Mouse (Mus musculus) bone marrow, adult 2 months (tissue): Measurements from ENCODE around the gene Rgs7. TPM values are rescaled to one million over a fixed set of nuclear protein-coding genes. Genes with fewer than 3 reads are reported as not detected.
A peak's percentile ranks its signal among the peaks of the same experiment; 100 is the strongest.

ENCODE experiments used
- H3K27ac ChIP-seq: fragments of 200-500 bp; 2 replicates; pipeline ENCODE4 v1.5.1; 2012; ENCODE audit warnings: low read depth, mild to moderate bottlenecking, control low read depth, inconsistent platforms, low read length; ENCODE audit not compliant: control insufficient read depth, poor library complexity, insufficient read depth
- H3K4me1 ChIP-seq: fragments of 200-500 bp; 2 replicates; pipeline ENCODE4 v1.6.1; 2011; ENCODE audit warnings: low read length; ENCODE audit not compliant: control insufficient read depth, insufficient read depth
- H3K4me3 ChIP-seq: fragments of 200-500 bp; replicated peaks from 2 replicates; pipeline ENCODE3; 2011; ENCODE audit warnings: mild to moderate bottlenecking, low read depth, low read length, control low read depth; ENCODE audit not compliant: control insufficient read depth
- CTCF ChIP-seq: fragments of 200-500 bp; IDR thresholded peaks from 2 replicates; pipeline ENCODE4 v1.5.1; 2011; ENCODE audit warnings: low read length, control low read depth; ENCODE audit not compliant: control insufficient read depth, insufficient read depth
- POLR2A ChIP-seq: fragments of 200-500 bp; IDR thresholded peaks from 2 replicates; pipeline ENCODE4 v1.6.1; 2011; ENCODE audit warnings: low read depth, mild to moderate bottlenecking, control low read depth, low read length, borderline replicate concordance; ENCODE audit not compliant: control insufficient read depth
- WGBS: fragments of 180-500 bp; shearing (Covaris S2); methylation state at CpG from one replicate; pipeline ENCODE4 v1.1.7; 2018; 5-methylcytosine and 5-hydroxymethylcytosine counted together
- polyA plus RNA-seq: library from polyadenylated mRNA; stranded (reverse); fragments of >200 nt; gene quantifications from 2 replicates; pipeline ENCODE4 v1.2.4, GENCODE M21; 2011; ENCODE audit warnings: low replicate concordance; ENCODE audit not compliant: missing spikeins, insufficient read depth, insufficient read length

Gene Rgs7
- polyA plus RNA-seq, result not detected in 2 replicates

- 1% methylated on average over 82 of the region's 82 CpGs for WGBS
- no peak for TF ChIP-seq POLR2A
- TF ChIP-seq CTCF, result no peak
- peak within 1 kb of the TSS; percentile 25 for H3K4me3 ChIP-seq
- peak within 1 kb of the TSS; percentile 25; the same call in 1 of the 2 replicates for H3K27ac ChIP-seq
- H3K4me1 ChIP-seq, result no peaks in the 10 kb centered on the region; the same call in 1 of the 2 replicates
Observed at GRCm38 (mm10) chr1:175491861-175492682, at the start of gene Rgs7. TSS of gene Rgs7 (minus strand) at chr1:175492500.

GRCm38 (mm10) chr1:175540700-175541099 is 48.4 kb upstream of the Rgs7 start:
- no peak overlapping the region for H3K27ac ChIP-seq
- no peaks in the 10 kb centered on the region; the same call in 1 of the 2 replicates for H3K4me1 ChIP-seq
- no peak overlapping the region for H3K4me3 ChIP-seq
- WGBS, result 69% methylated on average over 5 of the region's 5 CpGs
- TF ChIP-seq POLR2A (no peak), CTCF (no peak)

- no peak overlapping the region for H3K27ac ChIP-seq
- WGBS, result 56% methylated on average over 1 of the region's 1 CpGs
- no peak overlapping the region for H3K4me3 ChIP-seq
- no peaks in the 10 kb centered on the region; the same call in 1 of the 2 replicates for H3K4me1 ChIP-seq
- TF ChIP-seq POLR2A, result no peak
- no peak for TF ChIP-seq CTCF
Observed at GRCm38 (mm10) chr1:175537321-175537720, 45.0 kb upstream of the Rgs7 start.

- WGBS, result 75% methylated on average over 1 of the region's 1 CpGs
- TF ChIP-seq CTCF (no peak), POLR2A (no peak)
- H3K4me3 ChIP-seq, result no peak overlapping the region
- H3K4me1 ChIP-seq, result no peaks in the 10 kb centered on the region
- no peak overlapping the region for H3K27ac ChIP-seq
Observed at GRCm38 (mm10) chr1:175529858-175530257, 37.6 kb upstream of the Rgs7 start.

GRCm38 (mm10) chr1:175524626-175525294 is 32.5 kb upstream of the Rgs7 start:
- Histone ChIP-seq H3K27ac (no peak overlapping the region), H3K4me3 (no peak overlapping the region), H3K4me1 (no peaks in the 10 kb centered on the region)
- no peak for TF ChIP-seq CTCF
- no peak for TF ChIP-seq POLR2A
- 28% methylated on average over 3 of the region's 3 CpGs for WGBS

GRCm38 (mm10) chr1:175523572-175523971 is 31.3 kb upstream of the Rgs7 start:
- no peaks in the 10 kb centered on the region for H3K4me1 ChIP-seq
- WGBS, result 81% methylated on average over 2 of the region's 2 CpGs
- TF ChIP-seq POLR2A, result no peak
- TF ChIP-seq CTCF, result no peak
- H3K4me3 ChIP-seq, result no peak overlapping the region
- no peak overlapping the region for H3K27ac ChIP-seq

GRCm38 (mm10) chr1:175514543-175514942 is 22.2 kb upstream of the Rgs7 start:
- WGBS, result 50% methylated on average over 2 of the region's 2 CpGs

GRCm38 (mm10) chr1:175512173-175512572 is 19.9 kb upstream of the Rgs7 start:
- 74% methylated on average over 3 of the region's 3 CpGs for WGBS
- Histone ChIP-seq H3K4me1 (no peaks in the 10 kb centered on the region), H3K4me3 (no peak overlapping the region), H3K27ac (no peak overlapping the region)
- TF ChIP-seq CTCF (no peak), POLR2A (no peak)

More at GRCm38 (mm10) chr1:175514543-175514942, 22.2 kb upstream of the Rgs7 start:
- no peak for TF ChIP-seq POLR2A
- TF ChIP-seq CTCF, result no peak
- Histone ChIP-seq H3K27ac (no peak overlapping the region), H3K4me3 (no peak overlapping the region), H3K4me1 (no peaks in the 10 kb centered on the region)
